Mouse (Mus musculus) left cerebral cortex, postnatal 36 days (tissue): Measurements from ENCODE around the gene Ablim2. TPM values are rescaled to one million over a fixed set of nuclear protein-coding genes. Genes with fewer than 3 reads are reported as not detected.

Experiments
- DNase-seq, 2 experiments: peaks; one replicate each; pipeline ENCODE4 v3.0.0; 2021 to 2022; ENCODE audit warnings: low spot score in 2 of 2, mixed read lengths in 1 of 2
- intact Hi-C: fragments of 180-260 bp; cut with DNase I; formaldehyde crosslinking; loops from one replicate; pipeline ENCODE4 v1.15.1; 2025
- total RNA-seq, 2 experiments: library from RNA; stranded (reverse); gene quantifications; 2 replicates each; pipeline ENCODE4 v1.2.3; 2021

The Ablim2 gene
- total RNA-seq, 2 experiments from 2014 or later, result 150 to 220 TPM

GRCm38 (mm10) chr5:35737231-35737901 is 20.3 kb upstream of the Ablim2 start:
- DNase-seq, result no peak
- intact Hi-C loops, result no loop called here

GRCm38 (mm10) chr5:35739005-35739404 is 18.7 kb upstream of the Ablim2 start:
- no peak for DNase-seq
- intact Hi-C loops, result no loop called here

DNA sequence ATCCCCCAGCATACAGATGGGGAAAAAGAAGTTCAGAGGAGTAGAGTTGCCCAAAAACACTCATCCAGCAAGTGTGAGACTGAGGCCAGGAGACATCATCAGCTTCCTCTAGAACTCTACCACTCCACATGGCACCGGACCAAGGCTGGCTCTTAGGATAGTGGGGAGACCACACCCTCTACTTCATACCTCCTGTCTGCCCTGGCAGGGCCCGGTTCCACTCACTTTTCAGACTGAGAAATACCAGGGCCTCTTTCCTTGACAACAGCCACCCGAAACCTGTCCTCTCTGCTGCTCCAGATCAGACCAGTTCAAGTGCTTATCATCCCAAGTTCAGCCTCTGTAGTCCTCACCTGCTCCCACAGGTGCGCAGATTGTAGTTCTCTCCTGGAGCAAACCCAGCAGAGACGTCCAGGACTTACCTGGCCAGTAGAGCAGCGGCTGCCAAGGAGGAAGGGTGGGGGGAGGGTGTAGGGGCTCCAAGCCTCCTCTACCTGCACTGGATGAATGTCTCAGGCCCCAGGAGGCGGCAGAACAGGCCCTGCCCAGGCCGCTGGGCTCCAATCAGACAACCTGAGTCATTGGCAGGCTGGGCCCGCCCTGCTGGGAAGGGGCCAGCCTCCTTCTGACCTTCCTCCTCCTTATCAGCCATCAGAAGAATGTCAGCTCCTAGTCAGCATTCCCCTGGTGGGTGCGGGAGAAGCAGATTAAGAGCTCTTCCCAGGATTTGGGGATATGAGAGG is 18.0 kb upstream of the Ablim2 start, which contains the start of gene Sh3tc1:
Sh3tc1 (minus strand) TSS at position 452 of the 743 bp plus-strand sequence.
- no peak for DNase-seq
- intact Hi-C loops, result no loop called here

- intact Hi-C loops, result no loop called here
- no peak for DNase-seq
Measured at GRCm38 (mm10) chr5:35740716-35741115, 17.0 kb upstream of the Ablim2 start.

DNA sequence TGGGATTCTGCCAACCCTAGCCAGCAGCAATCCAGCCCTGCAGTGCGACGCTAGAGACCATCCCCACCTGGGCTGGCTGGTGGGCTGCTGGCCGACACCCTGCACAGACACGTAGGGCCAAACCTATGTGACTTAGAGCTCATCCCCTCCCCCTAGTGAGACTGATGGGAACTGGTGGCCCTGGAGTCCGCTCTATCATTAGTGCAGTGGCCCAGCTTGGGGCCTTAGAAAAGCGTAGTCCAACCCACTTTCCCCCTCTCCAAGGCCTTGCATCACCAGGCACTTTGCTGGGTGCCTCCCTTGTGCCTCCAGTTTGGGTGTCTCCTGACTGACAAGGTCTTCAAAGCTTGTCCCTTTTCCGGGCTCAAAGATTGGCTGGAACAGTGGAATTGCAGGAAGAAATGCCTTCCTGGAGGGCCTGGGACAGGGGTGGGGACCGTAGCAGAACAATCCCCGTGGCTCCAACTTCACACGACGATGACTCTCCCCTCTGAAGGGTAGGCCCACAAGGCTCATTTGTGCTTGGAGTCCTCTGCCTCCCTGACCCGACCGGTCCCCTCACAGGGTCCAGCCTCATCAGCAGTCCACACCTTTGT is 16.4 kb upstream of the Ablim2 start:
- intact Hi-C loops, result no loop called here
- DNase-seq, result no peak

GRCm38 (mm10) chr5:35743238-35743951 is 14.3 kb upstream of the Ablim2 start:
- intact Hi-C loops, result no loop called here
- DNase-seq, result no peak

- intact Hi-C loops, result no loop called here
- DNase-seq, result peak in 1 of 2 experiments; percentile 51
Measured at GRCm38 (mm10) chr5:35743990-35744722, 13.5 kb upstream of the Ablim2 start.

DNA sequence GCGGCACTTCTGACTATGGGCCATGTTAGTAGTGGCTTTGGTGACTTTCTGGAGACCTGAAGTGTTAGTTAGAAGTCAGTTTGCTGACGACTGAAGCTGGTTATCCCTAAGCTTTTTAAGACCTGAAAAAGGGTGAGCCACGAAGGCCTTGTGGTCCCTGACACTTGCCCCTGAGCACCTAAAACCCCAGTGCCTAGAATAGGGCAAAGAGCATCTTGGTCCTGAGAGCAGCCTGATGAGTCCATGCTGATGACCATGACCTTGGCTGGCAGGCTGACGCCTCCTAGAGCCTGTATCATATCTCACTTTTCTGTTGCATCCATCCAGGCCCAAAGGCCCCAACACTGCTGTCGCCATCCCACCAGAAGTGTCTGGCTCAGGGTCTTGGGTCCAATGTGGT is 12.3 kb upstream of the Ablim2 start:
- no peak for DNase-seq
- intact Hi-C loops, result no loop called here

GRCm38 (mm10) chr5:35746910-35747309 is 10.8 kb upstream of the Ablim2 start:
- DNase-seq, result peak; percentile 60 to 71
- intact Hi-C loops, result no loop called here

DNA sequence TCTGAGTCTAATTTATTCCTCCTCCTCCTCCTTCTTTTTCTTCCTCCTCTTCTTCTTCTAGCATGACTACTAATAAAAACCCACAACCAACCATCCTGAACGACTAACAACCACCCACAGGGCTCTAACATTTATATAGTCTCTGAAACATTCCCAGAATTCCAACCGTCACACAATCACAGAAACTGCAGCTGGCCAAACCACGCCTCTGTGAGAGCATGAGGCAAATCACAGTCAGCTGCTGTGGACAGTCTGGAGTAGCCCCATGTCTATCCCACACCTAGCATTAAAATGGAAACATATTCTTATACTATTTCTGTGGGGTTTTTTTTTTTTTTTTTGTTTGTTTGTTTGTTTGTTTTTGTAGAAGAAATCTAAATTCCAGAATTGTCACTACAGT is 8.3 kb upstream of the Ablim2 start:
- DNase-seq, result no peak
- intact Hi-C loops, result no loop called here

DNA sequence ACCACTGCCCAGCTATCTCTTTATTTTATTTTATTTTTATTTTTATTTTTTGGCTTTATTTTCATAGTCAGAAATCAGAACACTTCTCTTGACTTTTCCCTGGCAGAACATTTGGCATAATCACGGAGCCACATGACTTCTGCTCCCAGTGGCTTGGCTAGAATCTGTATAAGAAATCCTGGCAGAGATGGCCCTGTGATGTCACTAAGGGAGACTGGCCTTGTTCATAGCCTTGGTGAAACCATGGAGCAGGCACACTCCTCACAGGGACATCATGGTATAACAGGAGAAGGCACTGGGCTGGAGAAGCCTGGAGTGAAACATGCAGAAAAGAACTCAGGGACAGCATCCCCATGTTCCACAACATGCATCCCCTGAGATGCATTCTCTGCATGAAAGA is 7.7 kb upstream of the Ablim2 start:
- no peak for DNase-seq
- intact Hi-C loops, result no loop called here

DNA sequence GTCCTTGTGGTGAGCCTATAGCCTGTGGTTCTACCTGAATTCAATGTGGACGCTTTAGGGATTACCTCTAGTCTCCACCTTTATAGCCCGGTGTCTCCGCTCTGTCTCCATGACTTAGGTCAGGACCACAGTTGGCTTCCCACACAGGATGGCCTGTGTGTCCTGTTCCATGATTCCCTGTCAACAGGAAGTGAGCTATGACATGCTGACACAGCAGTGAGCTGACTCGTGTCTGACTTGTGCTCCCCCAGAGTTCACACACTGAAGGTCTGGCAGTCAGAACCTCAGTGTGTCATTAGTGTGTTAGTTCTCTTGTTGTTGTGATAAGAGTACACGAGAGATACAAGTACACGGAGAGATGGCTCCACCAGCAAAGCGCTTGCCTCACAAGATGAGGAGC is 6.7 kb upstream of the Ablim2 start:
- no peak for DNase-seq

GRCm38 (mm10) chr5:35755131-35755733 is 2.4 kb upstream of the Ablim2 start:
- intact Hi-C loops, result loop anchor here (5.0 kb wide), 1 partner anchor 42 kb away; no protein-coding TSS in a partner anchor
- peak; percentile 35 to 42 for DNase-seq

More for the DNA sequence above, 6.7 kb upstream of the Ablim2 start:
- intact Hi-C loops, result no loop called here

- no peak for DNase-seq
- intact Hi-C loops, result loop anchor here (5.0 kb wide), 1 partner anchor 41 kb away; no protein-coding TSS in a partner anchor
Measured at GRCm38 (mm10) chr5:35756020-35756419, 1.7 kb upstream of the Ablim2 start.

GRCm38 (mm10) chr5:35756997-35757638 is 562 bp upstream of the Ablim2 start:
- peak; percentile 74 to 86 for DNase-seq
- intact Hi-C loops, result loop anchor here (5.0 kb wide), 1 partner anchor 40 kb away; no protein-coding TSS in a partner anchor

GRCm38 (mm10) chr5:35758081-35759053 is 687 bp downstream of the Ablim2 start:
- intact Hi-C loops, result loop anchor here (5.0 kb wide), 1 partner anchor 39 kb away; no protein-coding TSS in a partner anchor

GRCm38 (mm10) chr5:35761323-35761722 is 3.6 kb downstream of the Ablim2 start:
- DNase-seq, result no peak
- intact Hi-C loops, result no loop called here

More at GRCm38 (mm10) chr5:35758081-35759053, 687 bp downstream of the Ablim2 start:
- peak; percentile 75 to 77 for DNase-seq
